In genomic region chr16:52052734-52053133, GRCm38 (mm10) we compare ENCODE assay signal across 25 mouse cellular contexts. TPM values are rescaled to one million over a fixed set of nuclear protein-coding genes. Genes with fewer than 3 reads are reported as not detected.
DNase-seq lines count a peak whose midpoint lies in the region; ATAC-seq lines count a peak whose summit lies in the region.
"Had no signal": no experiment of that assay in that cellular context is flagged by ENCODE, and none has a peak within 500 bp of the region (broad histone marks: within the 10 kb centered on the region; RNA-seq: fewer than 3 reads in every experiment).

No protein-coding gene starts in this region.

- DNase-seq in embryonic facial prominence, embryonic 14.5 days (ENCODE audit: low spot score), result no peak
- no peak for DNase-seq in embryonic facial prominence, embryonic 10.5 days (ENCODE audit: low spot score)
- no peak for DNase-seq in heart, adult 18-20 months
- DNase-seq in midbrain, embryonic 10.5 days (ENCODE audit: low spot score), result no peak
- DNase-seq in midbrain, embryonic 14.5 days, result peak; percentile 46
- DNase-seq in thymus, postnatal 36 days, result no peak
- DNase-seq: adrenal gland, adult 8-10 months; cerebellum, adult 8-10 months; cerebellum, postnatal 25 days; gastrocnemius, adult 2 months; gastrocnemius, postnatal 36 days; heart, postnatal 14 days; kidney, adult 2 months; kidney, postnatal 36 days; liver, postnatal 0 days; lung, postnatal 36 days; right cerebral cortex, postnatal 14 days had no signal

- WGBS in embryonic facial prominence, embryonic 14.5 days, result 74% methylated on average over 5 of the region's 5 CpGs
- 71% methylated on average over 5 of the region's 5 CpGs for WGBS in embryonic facial prominence, embryonic 10.5 days
- 54% methylated on average over 5 of the region's 5 CpGs for WGBS in heart, embryonic 13.5 days
- WGBS in midbrain, embryonic 12.5 days, result 22% methylated on average over 5 of the region's 5 CpGs
- 53% methylated on average over 5 of the region's 5 CpGs for WGBS in midbrain, embryonic 10.5 days
- WGBS in midbrain, embryonic 14.5 days, result 11% methylated on average over 5 of the region's 5 CpGs

- no peak overlapping the region for H3K4me3 ChIP-seq in embryonic facial prominence, embryonic 14.5 days (ENCODE audit: low read depth, low read length)
- H3K4me3 ChIP-seq in embryonic facial prominence, embryonic 10.5 days, result no peak overlapping the region
- H3K4me3 ChIP-seq in heart, embryonic 13.5 days, result no peak overlapping the region
- H3K4me3 ChIP-seq in midbrain, embryonic 12.5 days, result no peak overlapping the region
- no peak overlapping the region for H3K4me3 ChIP-seq in midbrain, embryonic 10.5 days
- H3K4me3 ChIP-seq in midbrain, embryonic 14.5 days (replicated peaks; ENCODE audit: low read depth, low read length), result no peak overlapping the region
- H3K4me3 ChIP-seq: forebrain, embryonic 12.5 days; gastrocnemius, adult 2 months; intestine, embryonic 15.5 days; limb, embryonic 13.5 days had no signal

- H3K9me3 ChIP-seq in embryonic facial prominence, embryonic 14.5 days (ENCODE audit: control insufficient read depth, low read length), result no peaks in the 10 kb centered on the region
- H3K9me3 ChIP-seq in embryonic facial prominence, embryonic 10.5 days, result no peaks in the 10 kb centered on the region
- H3K9me3 ChIP-seq in heart, embryonic 13.5 days, result no peaks in the 10 kb centered on the region
- H3K9me3 ChIP-seq in midbrain, embryonic 12.5 days, result no peaks in the 10 kb centered on the region
- H3K9me3 ChIP-seq in midbrain, embryonic 10.5 days (replicated peaks), result no peaks in the 10 kb centered on the region
- H3K9me3 ChIP-seq in midbrain, embryonic 14.5 days (ENCODE audit: control insufficient read depth, low read length), result no peaks in the 10 kb centered on the region
- H3K9me3 ChIP-seq: forebrain, embryonic 12.5 days; G1E; intestine, embryonic 15.5 days; limb, embryonic 13.5 days had no signal

- no peaks in the 10 kb centered on the region for H3K27me3 ChIP-seq in embryonic facial prominence, embryonic 14.5 days (replicated peaks; ENCODE audit: control insufficient read depth, insufficient read depth, low read length)
- H3K27me3 ChIP-seq in embryonic facial prominence, embryonic 10.5 days (replicated peaks; ENCODE audit: low read depth, poor library complexity, severe bottlenecking), result no peaks in the 10 kb centered on the region
- H3K27me3 ChIP-seq in heart, embryonic 13.5 days (replicated peaks), result 0 out of 2 replicates have a peak, but pooled peaks cover 10% of the 10 kb centered on the region
- H3K27me3 ChIP-seq in midbrain, embryonic 12.5 days, result no peaks in the 10 kb centered on the region
- H3K27me3 ChIP-seq in midbrain, embryonic 10.5 days (ENCODE audit: low read depth, poor library complexity, severe bottlenecking), result no peaks in the 10 kb centered on the region
- H3K27me3 ChIP-seq in midbrain, embryonic 14.5 days (ENCODE audit: control insufficient read depth, insufficient read depth, low read length), result no peaks in the 10 kb centered on the region
- H3K27me3 ChIP-seq: forebrain, embryonic 12.5 days; intestine, embryonic 15.5 days; limb, embryonic 13.5 days had no signal

- H3K9ac ChIP-seq in embryonic facial prominence, embryonic 14.5 days (ENCODE audit: low read depth, low read length), result no peak overlapping the region
- H3K9ac ChIP-seq in heart, embryonic 13.5 days, result no peak overlapping the region
- H3K9ac ChIP-seq in midbrain, embryonic 12.5 days (replicated peaks), result no peak overlapping the region
- H3K9ac ChIP-seq in midbrain, embryonic 14.5 days (replicated peaks; ENCODE audit: low read length), result no peak overlapping the region
- H3K9ac ChIP-seq: forebrain, embryonic 12.5 days; intestine, embryonic 15.5 days; limb, embryonic 13.5 days; liver, postnatal 0 days had no signal

- H3K27ac ChIP-seq in embryonic facial prominence, embryonic 14.5 days (replicated peaks; ENCODE audit: low read depth, low read length), result no peak overlapping the region
- no peak overlapping the region for H3K27ac ChIP-seq in embryonic facial prominence, embryonic 10.5 days (replicated peaks)
- peak overlapping the region; percentile 36; the same call in 1 of the 2 replicates for H3K27ac ChIP-seq in heart, embryonic 13.5 days (replicated peaks)
- H3K27ac ChIP-seq in midbrain, embryonic 12.5 days (replicated peaks), result peak overlapping the region; percentile 42; the same call in 1 of the 2 replicates
- H3K27ac ChIP-seq in midbrain, embryonic 10.5 days (replicated peaks), result no peak overlapping the region
- H3K27ac ChIP-seq in midbrain, embryonic 14.5 days (replicated peaks; ENCODE audit: low read depth, low read length), result 0 out of 2 replicates have a peak overlapping the region, but pooled peaks have one; percentile 17
- H3K27ac ChIP-seq: forebrain, embryonic 12.5 days; gastrocnemius, adult 2 months; hindbrain, postnatal 0 days; intestine, embryonic 15.5 days; limb, embryonic 13.5 days had no signal

- ATAC-seq in embryonic facial prominence, embryonic 14.5 days (ENCODE audit: low read depth), result peak; percentile 48; the same call in 1 of the 2 replicates
- no peak for ATAC-seq in heart, embryonic 13.5 days (ENCODE audit: extremely low read depth, insufficient number of reproducible peaks, low FRiP score, low TSS enrichment)
- peak; percentile 77 for ATAC-seq in midbrain, embryonic 12.5 days (ENCODE audit: low FRiP score, low read depth)
- peak; percentile 65; the same call in 1 of the 2 replicates for ATAC-seq in midbrain, embryonic 14.5 days (ENCODE audit: low FRiP score, low TSS enrichment)
- ATAC-seq: hindbrain, postnatal 0 days; intestine, embryonic 15.5 days; liver, postnatal 0 days had no signal

- H3K4me1 ChIP-seq in embryonic facial prominence, embryonic 14.5 days (ENCODE audit: control insufficient read depth, insufficient read depth, low read length), result peaks cover 7% of the 10 kb centered on the region
- peaks cover 26% of the 10 kb centered on the region for H3K4me1 ChIP-seq in embryonic facial prominence, embryonic 10.5 days
- H3K4me1 ChIP-seq in heart, embryonic 13.5 days, result peaks cover 76% of the 10 kb centered on the region
- H3K4me1 ChIP-seq in midbrain, embryonic 12.5 days, result peaks cover 31% of the 10 kb centered on the region
- peaks cover 21% of the 10 kb centered on the region for H3K4me1 ChIP-seq in midbrain, embryonic 10.5 days
- peaks cover 15% of the 10 kb centered on the region; the same call in 1 of the 2 replicates for H3K4me1 ChIP-seq in midbrain, embryonic 14.5 days (ENCODE audit: control insufficient read depth, insufficient read depth, low read length)
- H3K4me1 ChIP-seq: intestine, embryonic 15.5 days had no signal

- H3K4me2 ChIP-seq in embryonic facial prominence, embryonic 14.5 days (ENCODE audit: low read depth, low read length), result no peak overlapping the region
- H3K4me2 ChIP-seq in heart, embryonic 13.5 days, result no peak overlapping the region
- no peak overlapping the region for H3K4me2 ChIP-seq in midbrain, embryonic 12.5 days (replicated peaks)
- H3K4me2 ChIP-seq in midbrain, embryonic 14.5 days (ENCODE audit: low read length), result peak overlapping the region; percentile 13; the same call in 1 of the 2 replicates
- H3K4me2 ChIP-seq: forebrain, embryonic 12.5 days; intestine, embryonic 15.5 days; limb, embryonic 13.5 days; liver, embryonic 11.5 days had no signal

- H3K36me3 ChIP-seq in embryonic facial prominence, embryonic 14.5 days (ENCODE audit: control insufficient read depth, insufficient read depth, low read length), result peaks cover 30% of the 10 kb centered on the region
- H3K36me3 ChIP-seq in embryonic facial prominence, embryonic 10.5 days (replicated peaks), result peaks cover 66% of the 10 kb centered on the region
- peaks cover 23% of the 10 kb centered on the region for H3K36me3 ChIP-seq in heart, embryonic 13.5 days
- peaks cover 19% of the 10 kb centered on the region for H3K36me3 ChIP-seq in midbrain, embryonic 12.5 days
- H3K36me3 ChIP-seq in midbrain, embryonic 10.5 days, result peaks cover 56% of the 10 kb centered on the region
- H3K36me3 ChIP-seq in midbrain, embryonic 14.5 days (ENCODE audit: control insufficient read depth, insufficient read depth, low read length), result peaks cover 20% of the 10 kb centered on the region

RNA-seq across cellular contexts. Expression of gene Cblb, which starts 21.7 kb away (rescaled TPM):
- 18.6 and 18.8 TPM in 2 replicates for polyA plus RNA-seq in embryonic facial prominence, embryonic 14.5 days (2014; fragmentation: Nextera tagmentation; extraction: Ambion mirVana)
- polyA plus RNA-seq in embryonic facial prominence, embryonic 10.5 days (2016; fragmentation: Nextera tagmentation; extraction: Ambion mirVana), result 28.9 and 33.9 TPM in 2 replicates
- polyA plus RNA-seq in heart, embryonic 13.5 days (2015; fragmentation: Nextera tagmentation; extraction: Ambion mirVana), result 8.4 and 9.2 TPM in 2 replicates
- total RNA-seq in heart, adult 18-20 months (2021), result 10 to 100 TPM; 10.9 to 14.4 TPM
- 37.6 and 39.0 TPM in 2 replicates for polyA plus RNA-seq in midbrain, embryonic 12.5 days (2016; fragmentation: Nextera tagmentation; extraction: Ambion mirVana)
- 28.3 and 33.5 TPM in 2 replicates for polyA plus RNA-seq in midbrain, embryonic 10.5 days (2016; fragmentation: Nextera tagmentation; extraction: Ambion mirVana)
- polyA plus RNA-seq in midbrain, embryonic 14.5 days (2014; fragmentation: Nextera tagmentation; extraction: Ambion mirVana), result 12.7 and 19.4 TPM in 2 replicates

Comparison
In these comparisons a context has a peak if more than half of its experiments do, and no peak if none do; other contexts are left out.
1. H3K27ac ChIP-seq: peak in heart, embryonic 13.5 days (single experiment), midbrain, embryonic 12.5 days (single experiment) and midbrain, embryonic 14.5 days (single experiment); none in embryonic facial prominence, embryonic 14.5 days (single experiment), embryonic facial prominence, embryonic 10.5 days (single experiment) and midbrain, embryonic 10.5 days (single experiment).